Mouse (Mus musculus) liver, embryonic 15.5 days (tissue): ENCODE results near the gene Kiss1. TPM values are rescaled to one million over a fixed set of nuclear protein-coding genes. Genes with fewer than 3 reads are reported as not detected.
A peak's percentile ranks its signal among the peaks of the same experiment; 100 is the strongest.

ENCODE experiments used
- ATAC-seq: fragments of 200-750 bp; cut with Nextera tagmentation; 2 replicates; pipeline ENCODE4 v1.8.0; 2017; ENCODE audit warnings: moderate number of reproducible peaks, mild to moderate bottlenecking, moderate library complexity; ENCODE audit not compliant: insufficient read depth
- H3K27ac ChIP-seq: fragments of 300-500 bp; sonication (generic); replicated peaks from 2 replicates; pipeline ENCODE4 v1.5.1; 2015; ENCODE audit warnings: mild to moderate bottlenecking, inconsistent platforms
- H3K27me3 ChIP-seq: fragments of 300-500 bp; sonication (generic); 2 replicates; pipeline ENCODE4 v1.6.1; 2015; ENCODE audit warnings: mild to moderate bottlenecking, inconsistent platforms
- H3K36me3 ChIP-seq: fragments of 300-500 bp; sonication (generic); replicated peaks from 2 replicates; pipeline ENCODE4 v1.6.1; 2015; ENCODE audit warnings: moderate library complexity, mild to moderate bottlenecking, inconsistent platforms
- H3K4me1 ChIP-seq: fragments of 300-500 bp; sonication (generic); replicated peaks from 2 replicates; pipeline ENCODE4 v1.6.1; 2015; ENCODE audit warnings: inconsistent platforms
- H3K4me2 ChIP-seq: fragments of 300-500 bp; sonication (generic); 2 replicates; pipeline ENCODE4 v1.6.1; 2015; ENCODE audit warnings: moderate library complexity, mild to moderate bottlenecking, inconsistent platforms
- H3K4me3 ChIP-seq: fragments of 300-500 bp; sonication (generic); replicated peaks from 2 replicates; pipeline ENCODE4 v1.5.1; 2015; ENCODE audit warnings: mild to moderate bottlenecking, inconsistent platforms
- H3K9ac ChIP-seq: fragments of 300-500 bp; sonication (generic); 2 replicates; pipeline ENCODE4 v1.6.1; 2015; ENCODE audit warnings: moderate library complexity, mild to moderate bottlenecking, inconsistent platforms
- H3K9me3 ChIP-seq: fragments of 300-500 bp; sonication (generic); replicated peaks from 2 replicates; pipeline ENCODE4 v1.6.1; 2016; ENCODE audit warnings: inconsistent platforms
- WGBS: fragments of 180-500 bp; shearing (Covaris S2); methylation state at CpG from one replicate; pipeline ENCODE4 v1.1.7; 2015; ENCODE audit warnings: mixed read lengths; ENCODE audit not compliant: insufficient replicate concordance; 5-methylcytosine and 5-hydroxymethylcytosine counted together
- polyA plus RNA-seq: library from polyadenylated mRNA; unstranded; fragments of >200 nt; fragmentation: Nextera tagmentation; extraction: Ambion mirVana; gene quantifications from 2 replicates; pipeline ENCODE4 v1.2.1, GENCODE M21; 2015

The Kiss1 gene
- polyA plus RNA-seq, 1 experiment from 2014 or later = not detected

- H3K27me3 ChIP-seq = no peaks in the 10 kb centered on the region
These were observed 29.1 kb upstream of the Kiss1 start for GRCm38 (mm10) chr1:133292608-133293007.

DNA sequence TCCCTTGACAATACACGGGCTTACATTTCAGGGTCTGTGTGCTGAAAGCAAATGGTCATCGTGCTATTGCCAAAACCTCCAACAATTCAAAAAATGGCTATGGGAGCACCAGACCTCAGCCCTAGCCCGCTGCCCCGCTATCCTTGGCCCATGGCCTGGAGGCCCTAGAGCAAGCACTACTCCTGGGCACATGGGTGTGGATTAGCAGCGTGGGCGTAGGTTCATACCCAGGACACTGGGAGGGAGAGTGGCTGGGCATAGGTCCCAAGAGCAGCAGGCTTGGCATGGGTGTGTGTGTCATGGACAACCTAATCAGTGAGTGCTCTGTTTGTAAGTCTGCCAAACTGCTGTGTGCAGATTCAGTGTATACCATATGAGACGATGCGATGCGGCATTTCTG lies 25.3 kb upstream of the Kiss1 start:
- Histone ChIP-seq H3K27me3 (peaks cover 16% of the 10 kb centered on the region; the same call in 1 of the 2 replicates), H3K27ac (no peak overlapping the region)

More at GRCm38 (mm10) chr1:133292608-133293007, 29.1 kb upstream of the Kiss1 start:
- ATAC-seq = no peak
- H3K36me3 ChIP-seq = no peaks in the 10 kb centered on the region; the same call in none of the 2 replicates
- 0 out of 2 replicates have a peak, but pooled peaks cover 2% of the 10 kb centered on the region for H3K4me1 ChIP-seq
- H3K4me3 ChIP-seq = no peak overlapping the region
- no peaks in the 10 kb centered on the region for H3K9me3 ChIP-seq
- no peak overlapping the region for H3K4me2 ChIP-seq
- H3K27ac ChIP-seq = no peak overlapping the region
- H3K9ac ChIP-seq = no peak overlapping the region

DNA sequence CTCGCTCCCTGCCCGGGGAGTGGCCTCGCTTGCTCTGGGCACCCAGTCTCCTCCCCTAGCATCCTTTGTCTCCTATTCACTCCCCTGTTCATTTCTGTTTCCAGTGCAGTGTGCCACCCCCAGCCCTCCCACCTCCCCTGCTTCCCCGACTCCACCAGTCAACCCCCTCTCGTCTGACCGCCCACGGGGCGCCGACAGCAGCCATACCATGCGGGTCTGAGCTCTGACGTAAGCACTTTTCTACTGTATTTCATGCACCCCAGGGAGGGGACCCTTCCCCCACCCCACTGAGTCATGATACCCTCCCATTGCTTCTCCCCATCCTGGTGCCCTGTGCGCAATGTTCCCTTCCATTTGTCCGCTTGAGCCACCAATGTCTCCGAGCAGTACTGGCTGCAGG lies 22.9 kb upstream of the Kiss1 start:
- WGBS = 30% methylated on average over 14 of the region's 14 CpGs
- no peak for ATAC-seq

More for the DNA sequence above, 25.3 kb upstream of the Kiss1 start:
- 77% methylated on average over 9 of the region's 9 CpGs for WGBS
- H3K36me3 ChIP-seq = no peaks in the 10 kb centered on the region; the same call in none of the 2 replicates
- no peak for ATAC-seq
- H3K4me3 ChIP-seq = no peak overlapping the region
- H3K9ac ChIP-seq = no peak overlapping the region
- no peaks in the 10 kb centered on the region for H3K4me1 ChIP-seq
- H3K9me3 ChIP-seq = no peaks in the 10 kb centered on the region
- no peak overlapping the region for H3K4me2 ChIP-seq

DNA sequence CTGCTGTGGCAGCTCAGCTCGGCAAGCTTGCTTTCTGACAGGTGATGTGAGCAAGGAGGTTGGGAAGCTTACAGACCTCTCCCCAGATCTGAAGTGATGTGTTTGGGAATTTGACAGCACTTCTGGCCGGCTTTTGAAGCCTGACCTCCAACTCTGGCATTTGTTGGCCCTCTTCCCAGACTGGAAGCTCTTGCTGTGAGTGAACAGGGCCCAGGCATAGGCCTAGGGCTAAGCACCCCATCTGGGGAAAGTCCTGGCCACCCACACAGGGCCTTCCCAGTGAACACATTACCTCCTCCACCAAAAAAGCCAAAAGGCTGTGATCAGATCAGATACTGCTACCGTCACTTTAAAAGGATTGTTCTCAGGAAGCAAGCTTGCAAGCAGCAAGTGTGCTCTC lies 19.1 kb upstream of the Kiss1 start:
- no peak overlapping the region for H3K27ac ChIP-seq

More for the DNA sequence above, 22.9 kb upstream of the Kiss1 start:
- no peak overlapping the region for H3K9ac ChIP-seq
- peaks cover 20% of the 10 kb centered on the region; the same call in 1 of the 2 replicates for H3K27me3 ChIP-seq
- H3K36me3 ChIP-seq = no peaks in the 10 kb centered on the region; the same call in 1 of the 2 replicates
- no peak overlapping the region for H3K27ac ChIP-seq
- no peak overlapping the region for H3K4me2 ChIP-seq
- no peak overlapping the region for H3K4me3 ChIP-seq
- peaks cover 6% of the 10 kb centered on the region for H3K4me1 ChIP-seq
- no peaks in the 10 kb centered on the region for H3K9me3 ChIP-seq

GRCm38 (mm10) chr1:133306842-133307241 lies 14.8 kb upstream of the Kiss1 start:
- H3K4me1 ChIP-seq = peaks cover 12% of the 10 kb centered on the region
- H3K9me3 ChIP-seq = no peaks in the 10 kb centered on the region
- no peak overlapping the region for H3K9ac ChIP-seq
- no peak for ATAC-seq
- no peak overlapping the region for H3K27ac ChIP-seq
- WGBS = 7% methylated on average over 4 of the region's 4 CpGs
- no peak overlapping the region for H3K4me2 ChIP-seq
- H3K27me3 ChIP-seq = peaks cover 3% of the 10 kb centered on the region; the same call in 1 of the 2 replicates
- H3K4me3 ChIP-seq = no peak overlapping the region
- no peaks in the 10 kb centered on the region for H3K36me3 ChIP-seq

More for the DNA sequence above, 19.1 kb upstream of the Kiss1 start:
- H3K27me3 ChIP-seq = peaks cover 20% of the 10 kb centered on the region; the same call in 1 of the 2 replicates
- WGBS = 44% methylated on average over 3 of the region's 3 CpGs
- H3K36me3 ChIP-seq = no peaks in the 10 kb centered on the region
- H3K4me3 ChIP-seq = no peak overlapping the region
- H3K4me1 ChIP-seq = peaks cover 9% of the 10 kb centered on the region
- no peak overlapping the region for H3K4me2 ChIP-seq
- no peak overlapping the region for H3K9ac ChIP-seq
- no peaks in the 10 kb centered on the region for H3K9me3 ChIP-seq
- peak; percentile 61 for ATAC-seq

DNA sequence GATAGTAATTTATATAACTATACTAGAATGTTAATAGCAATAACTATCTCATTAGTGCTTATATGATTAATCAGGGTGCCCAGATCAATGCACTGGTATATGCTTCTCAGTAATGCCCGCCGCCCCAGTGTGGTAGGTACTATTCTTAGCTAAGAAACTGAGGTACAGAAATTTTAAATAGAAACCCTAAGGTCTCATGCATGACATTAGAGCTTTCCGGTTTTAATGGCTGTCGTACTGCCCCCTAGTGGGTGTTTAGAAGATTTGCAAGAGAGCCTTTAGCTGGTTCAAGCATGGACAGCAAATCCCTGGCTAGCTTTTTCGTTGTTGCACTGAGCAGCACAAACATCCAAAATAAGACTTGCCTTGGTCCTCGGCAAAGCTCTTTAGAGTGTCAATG lies 14.4 kb upstream of the Kiss1 start:
- no peaks in the 10 kb centered on the region for H3K27me3 ChIP-seq
- peaks cover 8% of the 10 kb centered on the region for H3K4me1 ChIP-seq
- no peak overlapping the region for H3K27ac ChIP-seq
- no peaks in the 10 kb centered on the region for H3K36me3 ChIP-seq
- H3K4me2 ChIP-seq = no peak overlapping the region
- no peaks in the 10 kb centered on the region for H3K9me3 ChIP-seq
- H3K4me3 ChIP-seq = no peak overlapping the region
- no peak overlapping the region for H3K9ac ChIP-seq
- 8% methylated on average over 6 of the region's 6 CpGs for WGBS
- ATAC-seq = no peak

DNA sequence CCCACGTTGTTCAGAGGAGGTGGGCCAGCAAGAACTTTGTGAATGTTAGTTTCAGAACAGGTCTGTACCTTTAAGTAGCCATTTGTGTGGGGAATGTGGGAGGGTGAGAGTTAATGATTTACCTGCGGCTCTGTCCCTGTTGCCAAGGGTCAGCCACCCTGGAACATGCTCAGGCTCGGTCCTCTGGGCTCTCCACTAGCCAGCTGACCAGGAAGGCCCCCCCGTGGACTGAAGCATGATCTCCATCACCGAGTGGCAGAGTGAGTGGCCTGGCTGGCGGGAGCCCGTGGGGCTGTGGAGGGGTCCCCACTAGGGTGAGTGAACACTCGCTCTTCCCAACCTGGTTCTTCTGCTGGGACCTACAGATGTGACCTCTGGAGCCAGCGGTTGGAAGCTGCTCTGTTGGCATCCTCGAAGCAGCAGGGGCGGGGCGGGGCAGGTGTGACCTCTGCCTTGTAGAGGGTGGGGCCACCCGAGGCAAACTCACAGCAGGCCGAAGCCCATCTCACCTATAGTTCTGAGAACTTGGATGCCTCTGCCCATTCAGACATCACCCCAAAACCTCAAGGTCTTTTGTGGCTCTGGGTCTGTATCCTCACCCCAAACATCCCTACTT lies 11.9 kb upstream of the Kiss1 start, which contains the start of gene Golt1a:
Gene Golt1a, plus strand, starts transcription at position 149 of the 616 bp plus-strand sequence.
- WGBS = 51% methylated on average over 14 of the region's 14 CpGs

GRCm38 (mm10) chr1:133311240-133311639 lies 10.4 kb upstream of the Kiss1 start:
- H3K4me3 ChIP-seq = no peak overlapping the region
- 44% methylated on average over 4 of the region's 4 CpGs for WGBS

More for the DNA sequence above, 11.9 kb upstream of the Kiss1 start, which contains the start of gene Golt1a:
- Histone ChIP-seq H3K4me2 (peak within 1 kb of the TSS; percentile 33), H3K9me3 (no peaks in the 10 kb centered on the region), H3K27ac (peak within 1 kb of the TSS; percentile 74), H3K4me3 (peak within 1 kb of the TSS; percentile 35), H3K9ac (no peak within 1 kb of the TSS), H3K4me1 (peaks cover 7% of the 10 kb centered on the region; the same call in 1 of the 2 replicates), H3K36me3 (no peaks in the 10 kb centered on the region), H3K27me3 (no peaks in the 10 kb centered on the region)
- peak; percentile 79 for ATAC-seq

GRCm38 (mm10) chr1:133311946-133312345 lies 9.7 kb upstream of the Kiss1 start:
- no peak for ATAC-seq
- no peaks in the 10 kb centered on the region for H3K36me3 ChIP-seq
- no peak overlapping the region for H3K27ac ChIP-seq
- no peak overlapping the region for H3K4me2 ChIP-seq
- H3K4me1 ChIP-seq = peaks cover 4% of the 10 kb centered on the region; the same call in 1 of the 2 replicates
- no peaks in the 10 kb centered on the region for H3K9me3 ChIP-seq
- H3K9ac ChIP-seq = no peak overlapping the region
- H3K27me3 ChIP-seq = no peaks in the 10 kb centered on the region
- WGBS = 11% methylated on average over 10 of the region's 10 CpGs
- no peak overlapping the region for H3K4me3 ChIP-seq

More at GRCm38 (mm10) chr1:133311240-133311639, 10.4 kb upstream of the Kiss1 start:
- no peak overlapping the region for H3K27ac ChIP-seq
- H3K9ac ChIP-seq = no peak overlapping the region
- H3K4me1 ChIP-seq = peaks cover 7% of the 10 kb centered on the region; the same call in 1 of the 2 replicates
- H3K27me3 ChIP-seq = no peaks in the 10 kb centered on the region
- no peaks in the 10 kb centered on the region for H3K9me3 ChIP-seq
- ATAC-seq = no peak
- H3K36me3 ChIP-seq = no peaks in the 10 kb centered on the region
- H3K4me2 ChIP-seq = no peak overlapping the region

- no peak overlapping the region for H3K4me3 ChIP-seq
- no peak overlapping the region for H3K4me2 ChIP-seq
- no peaks in the 10 kb centered on the region; the same call in 1 of the 2 replicates for H3K4me1 ChIP-seq
- no peak overlapping the region for H3K9ac ChIP-seq
- no peaks in the 10 kb centered on the region for H3K36me3 ChIP-seq
- H3K9me3 ChIP-seq = no peaks in the 10 kb centered on the region
- no peak for ATAC-seq
- no peaks in the 10 kb centered on the region for H3K27me3 ChIP-seq
- WGBS = 14% methylated on average over 8 of the region's 8 CpGs
- H3K27ac ChIP-seq = no peak overlapping the region
These were observed 7.3 kb upstream of the Kiss1 start for GRCm38 (mm10) chr1:133314364-133314763.

GRCm38 (mm10) chr1:133315775-133316174 lies 5.9 kb upstream of the Kiss1 start:
- 41% methylated on average over 6 of the region's 6 CpGs for WGBS
- Histone ChIP-seq H3K27me3 (no peaks in the 10 kb centered on the region), H3K27ac (no peak overlapping the region), H3K9ac (no peak overlapping the region), H3K9me3 (no peaks in the 10 kb centered on the region), H3K4me3 (no peak overlapping the region), H3K4me1 (no peaks in the 10 kb centered on the region; the same call in 1 of the 2 replicates), H3K4me2 (no peak overlapping the region), H3K36me3 (no peaks in the 10 kb centered on the region)
- ATAC-seq = no peak
